Mouse (Mus musculus) olfactory bulb, adult 2 months (tissue): ENCODE measurements around the gene Mylk4.

Experiments
- CTCF ChIP-seq: fragments of 200-500 bp; IDR thresholded peaks from 2 replicates; pipeline ENCODE4 v1.5.1; 2012; ENCODE audit warnings: low read depth, mild to moderate bottlenecking, low read length, moderate library complexity; ENCODE audit not compliant: insufficient read depth
- POLR2A ChIP-seq: fragments of 200-500 bp; IDR thresholded peaks from 2 replicates; pipeline ENCODE4 v1.6.1; 2012; ENCODE audit warnings: mild to moderate bottlenecking, low read depth, low read length, moderate library complexity; ENCODE audit not compliant: insufficient read depth

GRCm38 (mm10) chr13:32680868-32681515, 102.8 kb downstream of the Mylk4 start:
- TF ChIP-seq CTCF (0 out of 2 replicates have a peak, but pooled peaks have one; percentile 42), POLR2A (no peak)
